Mouse (Mus musculus) CH12.LX (cell line): ENCODE measurements at regions not wholly inside any gene's neighbourhood (a gene's known extent, or its start where the extent isn't known, plus 50 kb on each side); places are given as distances from the start of the nearest gene placed in this dataset.

ENCODE experiments used
- DNase-seq: peaks from one replicate; pipeline ENCODE4 v3.0.0-alpha.2; 2013; ENCODE audit errors: extremely low read depth
- H3K27ac ChIP-seq: 2 replicates; pipeline ENCODE4 v1.5.1; 2012; ENCODE audit warnings: low read depth, mild to moderate bottlenecking, control low read depth, moderate library complexity; ENCODE audit not compliant: insufficient read depth
- H3K27me3 ChIP-seq: replicated peaks from 2 replicates; pipeline ENCODE3; 2012; ENCODE audit warnings: inconsistent platforms
- H3K36me3 ChIP-seq, 2 experiments: replicated peaks in 1 of 2; 2 replicates each; pipeline versions ENCODE3 to v1.6.1; 2012; ENCODE audit warnings: inconsistent platforms in 1 of 2, low read length in 1 of 2, mild to moderate bottlenecking in 1 of 2, mixed read lengths in 1 of 2, moderate library complexity in 1 of 2; ENCODE audit not compliant: control insufficient read depth in 1 of 2, insufficient read depth in 1 of 2
- H3K4me1 ChIP-seq, 2 experiments: 2 replicates each; pipeline ENCODE4 v1.6.1; 2012; ENCODE audit warnings: inconsistent platforms in 1 of 2, moderate library complexity in 1 of 2; ENCODE audit not compliant: insufficient read depth in 2 of 2, control insufficient read depth in 1 of 2
- H3K4me2 ChIP-seq: 2 replicates; pipeline ENCODE4 v1.6.1; 2012; ENCODE audit warnings: low read depth, mild to moderate bottlenecking, control low read depth; ENCODE audit not compliant: poor library complexity, insufficient read depth, severe bottlenecking
- H3K4me3 ChIP-seq, 3 experiments: fragments of 150-350 bp in 1 of 3; sonication (generic) in 1 of 3; replicated peaks in 1 of 3; 2 replicates each; pipeline versions ENCODE3 to v1.5.1; 2011 to 2012; ENCODE audit warnings: low read depth in 2 of 3, low read length in 2 of 3, mild to moderate bottlenecking in 2 of 3, moderate library complexity in 2 of 3, control low read depth in 1 of 3, improper control_type of control experiment in 1 of 3, inconsistent platforms in 1 of 3, mixed read lengths in 1 of 3; ENCODE audit not compliant: poor library complexity in 1 of 3
- H3K79me2 ChIP-seq: replicated peaks from 2 replicates; pipeline ENCODE4 v1.6.1; 2012; ENCODE audit warnings: mild to moderate bottlenecking, moderate library complexity; ENCODE audit not compliant: control insufficient read depth, poor library complexity, insufficient read depth, severe bottlenecking; ENCODE audit errors: extremely low read depth
- H3K9ac ChIP-seq: 2 replicates; pipeline ENCODE4 v1.6.1; 2012; ENCODE audit warnings: low read depth, mild to moderate bottlenecking, control low read depth, moderate library complexity; ENCODE audit not compliant: insufficient read depth
- H3K9me3 ChIP-seq: replicated peaks from 2 replicates; pipeline ENCODE3; 2012; ENCODE audit warnings: low read length, inconsistent platforms, mixed read lengths
- BHLHE40 ChIP-seq: IDR thresholded peaks from 2 replicates; pipeline ENCODE4 v1.6.1; 2011; ENCODE audit warnings: mild to moderate bottlenecking, low read depth, low read length, improper control_type of control experiment
- CHD2 ChIP-seq: IDR thresholded peaks from 2 replicates; pipeline ENCODE4 v1.6.1; 2011; ENCODE audit warnings: low read length, improper control_type of control experiment
- CTCF ChIP-seq, 2 experiments: IDR thresholded peaks in 1 of 2; conservative IDR thresholded peaks in 1 of 2; 2 replicates each; pipeline ENCODE4 v1.5.1; 2011 to 2012; ENCODE audit warnings: low read depth in 2 of 2, low read length in 2 of 2, improper control_type of control experiment in 1 of 2, inconsistent platforms in 1 of 2, mild to moderate bottlenecking in 1 of 2, moderate library complexity in 1 of 2
- ELF1 ChIP-seq: IDR thresholded peaks from 2 replicates; pipeline ENCODE4 v1.6.1; 2014; ENCODE audit warnings: low read depth, mild to moderate bottlenecking, inconsistent platforms, low read length, improper control_type of control experiment
- EP300 ChIP-seq: IDR thresholded peaks from 2 replicates; pipeline ENCODE4 v1.6.1; 2011; ENCODE audit warnings: low read length, improper control_type of control experiment
- ETS1 ChIP-seq: conservative IDR thresholded peaks from 2 replicates; pipeline ENCODE4 v1.6.1; 2012; ENCODE audit warnings: low read depth, mild to moderate bottlenecking, inconsistent platforms, low read length, improper control_type of control experiment, moderate library complexity
- HCFC1 ChIP-seq: IDR thresholded peaks from 2 replicates; pipeline ENCODE4 v1.6.1; 2012; ENCODE audit warnings: low read depth, mild to moderate bottlenecking, inconsistent platforms, low read length, improper control_type of control experiment
- JUN ChIP-seq: IDR thresholded peaks from 2 replicates; pipeline ENCODE4 v1.6.1; 2011; ENCODE audit warnings: low read depth, mild to moderate bottlenecking, low read length, improper control_type of control experiment, moderate library complexity; ENCODE audit not compliant: insufficient read depth
- MAFK ChIP-seq: IDR thresholded peaks from 2 replicates; pipeline ENCODE4 v1.6.1; 2011; ENCODE audit warnings: low read length, improper control_type of control experiment; ENCODE audit not compliant: insufficient replicate concordance
- MAZ ChIP-seq: IDR thresholded peaks from 2 replicates; pipeline ENCODE4 v1.6.1; 2012; ENCODE audit warnings: low read depth, mild to moderate bottlenecking, inconsistent platforms, low read length, improper control_type of control experiment, moderate library complexity
- MEF2A ChIP-seq: IDR thresholded peaks from 2 replicates; pipeline ENCODE4 v1.6.1; 2014; ENCODE audit warnings: low read depth, mild to moderate bottlenecking, inconsistent platforms, low read length, improper control_type of control experiment, borderline replicate concordance
- MXI1 ChIP-seq: IDR thresholded peaks from 2 replicates; pipeline ENCODE4 v1.6.1; 2011; ENCODE audit warnings: mild to moderate bottlenecking, low read depth, low read length, improper control_type of control experiment
- NELFE ChIP-seq: IDR thresholded peaks from 2 replicates; pipeline ENCODE4 v1.6.1; 2011; ENCODE audit warnings: low read depth, low read length, improper control_type of control experiment
- NRF1 ChIP-seq: IDR thresholded peaks from 2 replicates; pipeline ENCODE4 v1.6.1; 2014; ENCODE audit warnings: low read depth, mild to moderate bottlenecking, inconsistent platforms, low read length, improper control_type of control experiment, moderate library complexity
- PAX5 ChIP-seq: IDR thresholded peaks from 2 replicates; pipeline ENCODE4 v1.6.1; 2012; ENCODE audit warnings: low read length, inconsistent platforms, mixed read lengths
- RAD21 ChIP-seq: IDR thresholded peaks from 2 replicates; pipeline ENCODE4 v1.6.1; 2011; ENCODE audit warnings: low read depth, mild to moderate bottlenecking, low read length, improper control_type of control experiment, moderate library complexity
- RCOR1 ChIP-seq: conservative IDR thresholded peaks from 2 replicates; pipeline ENCODE4 v1.6.1; 2012; ENCODE audit warnings: low read depth, mild to moderate bottlenecking, inconsistent platforms, low read length, improper control_type of control experiment
- SMC3 ChIP-seq: IDR thresholded peaks from 2 replicates; pipeline ENCODE4 v1.6.1; 2011; ENCODE audit warnings: low read depth, low read length, improper control_type of control experiment
- TBP ChIP-seq: conservative IDR thresholded peaks from 2 replicates; pipeline ENCODE4 v1.6.1; 2011; ENCODE audit warnings: low read depth, low read length, improper control_type of control experiment
- TCF12 ChIP-seq: IDR thresholded peaks from 2 replicates; pipeline ENCODE4 v1.6.1; 2014; ENCODE audit warnings: low read depth, mild to moderate bottlenecking, inconsistent platforms, low read length, improper control_type of control experiment
- UBTF ChIP-seq: IDR thresholded peaks from 2 replicates; pipeline ENCODE4 v1.6.1; 2012; ENCODE audit warnings: low read depth, mild to moderate bottlenecking, inconsistent platforms, low read length, improper control_type of control experiment, moderate library complexity
- USF1 ChIP-seq: IDR thresholded peaks from 2 replicates; pipeline ENCODE4 v1.6.1; 2014; ENCODE audit warnings: low read depth, mild to moderate bottlenecking, inconsistent platforms, low read length, improper control_type of control experiment
- USF2 ChIP-seq: conservative IDR thresholded peaks from 2 replicates; pipeline ENCODE4 v1.6.1; 2011; ENCODE audit warnings: low read depth, low read length, improper control_type of control experiment
- ZC3H11A ChIP-seq: IDR thresholded peaks from 2 replicates; pipeline ENCODE4 v1.6.1; 2012; ENCODE audit warnings: low read depth, mild to moderate bottlenecking, inconsistent platforms, low read length, improper control_type of control experiment
- ZKSCAN1 ChIP-seq: IDR thresholded peaks from 2 replicates; pipeline ENCODE4 v1.6.1; 2012; ENCODE audit warnings: low read depth, inconsistent platforms, low read length, improper control_type of control experiment, borderline replicate concordance
- ZMIZ1 ChIP-seq: IDR thresholded peaks from 2 replicates; pipeline ENCODE4 v1.6.1; 2012; ENCODE audit warnings: low read depth, mild to moderate bottlenecking, inconsistent platforms, low read length, improper control_type of control experiment
- dilution Hi-C: fragments of 300-500 bp; cut with MboI; formaldehyde crosslinking; loops from 2 replicates; pipeline ENCODE4 v1.14.3; 2020; ENCODE audit warnings: low sequenced_read_pairs; ENCODE audit not compliant: extremely low pct_unique_long_range_greater_than_20kb, extremely low pct_ligation_motif_present
- in situ Hi-C: fragments of 300-500 bp; cut with MboI; formaldehyde crosslinking; loops from 3 replicates; pipeline ENCODE4 v1.14.3; 2019; ENCODE audit warnings: low sequenced_read_pairs, low pct_ligation_motif_present, low pct_unique_long_range_greater_than_20kb, mixed read lengths

DNA sequence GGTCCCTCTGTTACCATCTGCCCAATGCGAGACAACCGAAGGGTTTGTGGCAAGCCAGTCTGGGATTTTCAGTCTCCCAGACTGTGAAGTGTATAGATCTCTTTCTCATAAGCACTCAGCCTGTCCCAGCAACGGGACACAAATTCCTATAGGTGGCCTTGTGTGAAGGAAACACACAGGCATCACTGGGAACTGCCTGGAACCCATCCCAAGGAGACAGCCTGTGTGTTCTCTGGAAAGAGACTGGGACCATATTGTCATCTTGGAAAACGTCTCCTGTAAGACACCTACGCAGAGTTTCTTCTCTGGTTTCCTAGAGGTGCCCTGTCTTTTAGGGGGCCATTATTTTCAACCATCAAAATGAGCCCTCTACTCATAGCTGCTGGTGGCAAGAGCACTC is 66.9 kb upstream of the Msx2 start:
- TF ChIP-seq TBP (no peak), RCOR1 (no peak), RAD21 (no peak), USF2 (no peak), BHLHE40 (no peak), ELF1 (no peak), CHD2 (no peak), USF1 (no peak), JUN (no peak), MEF2A (no peak), TCF12 (no peak), CTCF (conservative IDR thresholded peaks at IDR 0.05 in 1 of 2, IDR thresholded peaks at IDR 0.05 in 1 of 2; ENCODE audit: low read depth in 2 of 2, low read length in 2 of 2) (no peak), ZC3H11A (no peak), ZKSCAN1 (no peak), EP300 (no peak), NELFE (no peak), NRF1 (no peak), MXI1 (no peak), UBTF (no peak), MAFK (no peak)
- no peaks in the 10 kb centered on the region for H3K4me1 ChIP-seq
- DNase-seq = no peak
- no peak overlapping the region for H3K4me2 ChIP-seq
- H3K36me3 ChIP-seq = no peaks in the 10 kb centered on the region
- H3K79me2 ChIP-seq = no peaks in the 10 kb centered on the region
- H3K27me3 ChIP-seq = peaks cover 83% of the 10 kb centered on the region
- no peak overlapping the region for H3K9ac ChIP-seq
- H3K27ac ChIP-seq = no peak overlapping the region
- in situ Hi-C loops = no loop called here
- no peak overlapping the region for H3K4me3 ChIP-seq
- no peaks in the 10 kb centered on the region for H3K9me3 ChIP-seq
- dilution Hi-C loops = no loop called here

DNA sequence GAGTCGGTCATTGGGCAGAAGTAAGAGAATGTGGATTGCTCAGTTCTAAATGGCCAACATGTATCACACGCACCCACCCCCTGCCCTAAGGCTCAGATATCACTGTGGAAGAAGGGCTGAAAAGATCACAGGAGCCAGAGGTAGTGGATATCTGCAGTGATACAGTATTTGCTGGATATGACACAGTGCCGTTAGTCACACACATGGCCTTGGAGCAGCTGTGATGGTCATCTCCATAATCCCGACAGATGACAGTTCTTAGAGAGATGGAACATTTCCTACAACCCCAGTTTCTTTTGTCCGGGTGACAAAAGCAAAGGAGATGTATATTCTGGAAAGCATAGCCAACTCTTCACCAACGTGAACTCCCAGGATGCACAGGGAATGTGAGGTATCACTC is 65.1 kb upstream of the Msx2 start:
- in situ Hi-C loops = no loop called here
- Histone ChIP-seq H3K79me2 (no peaks in the 10 kb centered on the region), H3K4me3 (no peak overlapping the region), H3K27me3 (peaks cover 81% of the 10 kb centered on the region), H3K27ac (no peak overlapping the region), H3K4me2 (no peak overlapping the region), H3K36me3 (no peaks in the 10 kb centered on the region), H3K4me1 (no peaks in the 10 kb centered on the region), H3K9ac (no peak overlapping the region), H3K9me3 (no peaks in the 10 kb centered on the region)
- DNase-seq = no peak
- TF ChIP-seq BHLHE40 (no peak), PAX5 (no peak), ETS1 (no peak), SMC3 (no peak), CTCF (conservative IDR thresholded peaks at IDR 0.05 in 1 of 2, IDR thresholded peaks at IDR 0.05 in 1 of 2; ENCODE audit: low read depth in 2 of 2, low read length in 2 of 2) (no peak), ZMIZ1 (no peak), RAD21 (no peak), HCFC1 (no peak), USF2 (no peak), MAZ (no peak)
- dilution Hi-C loops = no loop called here
